ENCODE assay signal across 18 mouse cellular contexts in the genomic region with DNA sequence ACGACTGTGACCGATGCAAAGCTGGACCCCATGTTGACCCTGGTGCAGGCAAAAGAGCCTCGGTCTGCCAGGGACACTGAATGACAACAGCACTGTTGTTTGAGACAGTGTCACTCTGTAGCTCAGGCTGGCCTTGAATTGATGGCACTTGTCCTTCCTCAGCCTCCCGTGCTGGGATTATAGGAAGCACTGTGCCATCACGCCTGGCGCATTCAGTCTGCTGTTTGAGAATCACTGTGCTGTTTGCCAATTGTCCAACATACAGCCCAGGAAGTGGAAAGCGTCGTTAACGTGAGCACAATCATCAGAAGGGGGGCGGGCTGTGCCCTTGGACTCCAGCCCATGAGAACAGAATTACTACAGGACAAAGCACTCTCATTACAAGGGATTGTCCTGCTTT. TPM values are rescaled to one million over a fixed set of nuclear protein-coding genes. Genes with fewer than 3 reads are reported as not detected.
A peak's percentile ranks its signal among the peaks of the same experiment; 100 is the strongest.
DNase-seq lines count a peak whose midpoint lies in the region; ATAC-seq and TF ChIP-seq lines count a peak whose summit lies in the region.
"Had no signal": no experiment of that assay in that cellular context is flagged by ENCODE, and none has a peak within 500 bp of the region (broad histone marks: within the 10 kb centered on the region; RNA-seq: fewer than 3 reads in every experiment).

No protein-coding gene starts in this region.

- H3K9ac ChIP-seq in forebrain, embryonic 12.5 days: no peak overlapping the region
- H3K9ac ChIP-seq in CH12.LX (ENCODE audit: insufficient read depth, low read depth): no peak overlapping the region
- H3K9ac ChIP-seq: heart, embryonic 12.5 days; limb, embryonic 15.5 days; neural tube, embryonic 12.5 days had no signal

- H3K79me2 ChIP-seq in CH12.LX (replicated peaks; ENCODE audit: control insufficient read depth, extremely low read depth, insufficient read depth, poor library complexity, severe bottlenecking): no peaks in the 10 kb centered on the region

- no peak for TF ChIP-seq RAD21 in CH12.LX (IDR thresholded peaks at IDR 0.05; ENCODE audit: low read depth, low read length)

- in situ Hi-C loops in CH12.LX (cut with MboI; ENCODE audit: low pct_ligation_motif_present, low pct_unique_long_range_greater_than_20kb, low sequenced_read_pairs): no loop called here

- H3K4me1 ChIP-seq in forebrain, embryonic 12.5 days: peaks cover 10% of the 10 kb centered on the region
- H3K4me1 ChIP-seq in forebrain, embryonic 10.5 days: peaks cover 6% of the 10 kb centered on the region
- H3K4me1 ChIP-seq in CH12.LX (ENCODE audit: control insufficient read depth in 1 of 2, insufficient read depth in 2 of 2): peaks cover 10 to 23% of the 10 kb centered on the region in 2 experiments; a peak in 3 of 4 replicates

- no peak overlapping the region for H3K4me3 ChIP-seq in forebrain, embryonic 12.5 days (replicated peaks)
- no peak overlapping the region for H3K4me3 ChIP-seq in forebrain, embryonic 10.5 days
- no peak overlapping the region for H3K4me3 ChIP-seq in CH12.LX (replicated peaks in 1 of 3; ENCODE audit: low read depth in 2 of 3, low read length in 2 of 3, poor library complexity in 1 of 3)
- H3K4me3 ChIP-seq: heart, embryonic 12.5 days; limb, embryonic 15.5 days; neural tube, embryonic 12.5 days had no signal

- TF ChIP-seq POLR2A in CH12.LX (IDR thresholded peaks at IDR 0.05; ENCODE audit: low read depth, low read length): no peak

- dilution Hi-C loops in CH12.LX (cut with MboI; ENCODE audit: extremely low pct_ligation_motif_present, extremely low pct_unique_long_range_greater_than_20kb, low sequenced_read_pairs): no loop called here

- no peaks in the 10 kb centered on the region for H3K27me3 ChIP-seq in forebrain, embryonic 12.5 days
- no peaks in the 10 kb centered on the region for H3K27me3 ChIP-seq in forebrain, embryonic 10.5 days (ENCODE audit: poor library complexity, severe bottlenecking)
- no peaks in the 10 kb centered on the region for H3K27me3 ChIP-seq in CH12.LX (replicated peaks)
- H3K27me3 ChIP-seq: heart, embryonic 12.5 days; limb, embryonic 15.5 days; neural tube, embryonic 12.5 days had no signal

- DNase-seq in forebrain, embryonic 10.5 days (ENCODE audit: extremely low spot score, low spot score): no peak
- peak; percentile 19 to 29 for DNase-seq in layer of hippocampus, postnatal 36 days
- DNase-seq in layer of hippocampus, postnatal 14 days (ENCODE audit: low spot score in 2 of 2): no peak
- no peak for DNase-seq in CH12.LX (ENCODE audit: extremely low read depth)
- peak; percentile 64 for DNase-seq in brain, adult 2 months (ENCODE audit: low read depth, low spot score)
- no peak for DNase-seq in gastrocnemius, postnatal 10 days
- no peak for DNase-seq in layer of hippocampus, adult 8-10 months (ENCODE audit: low spot score in 2 of 2)
- DNase-seq: cerebellum, adult 8-10 months; heart, postnatal 4 days; kidney, adult 11 months; kidney, postnatal 14 days; retina, postnatal 1 day; spleen, adult 18-20 months had no signal

- TF ChIP-seq CTCF in CH12.LX (conservative IDR thresholded peaks at IDR 0.05 in 1 of 2, IDR thresholded peaks at IDR 0.05 in 1 of 2; ENCODE audit: low read depth in 2 of 2, low read length in 2 of 2): no peak

- no peak overlapping the region for H3K4me2 ChIP-seq in forebrain, embryonic 12.5 days
- H3K4me2 ChIP-seq in CH12.LX (ENCODE audit: insufficient read depth, low read depth, poor library complexity, severe bottlenecking): no peak overlapping the region
- H3K4me2 ChIP-seq: heart, embryonic 12.5 days; limb, embryonic 15.5 days; neural tube, embryonic 12.5 days had no signal

- no peak for TF ChIP-seq EP300 in CH12.LX (IDR thresholded peaks at IDR 0.05; ENCODE audit: low read length)

- 0 out of 2 replicates have a peak overlapping the region, but pooled peaks have one; percentile 42 for H3K27ac ChIP-seq in forebrain, embryonic 12.5 days
- no peak overlapping the region for H3K27ac ChIP-seq in forebrain, embryonic 10.5 days
- peak overlapping the region; percentile 21; the same call in 1 of the 2 replicates for H3K27ac ChIP-seq in CH12.LX (ENCODE audit: insufficient read depth, low read depth)
- H3K27ac ChIP-seq: limb, embryonic 15.5 days; neural tube, embryonic 12.5 days had no signal

- ATAC-seq in forebrain, embryonic 12.5 days (ENCODE audit: low FRiP score): no peak
- ATAC-seq: midbrain, embryonic 16.5 days had no signal

- peaks cover 97% of the 10 kb centered on the region for H3K36me3 ChIP-seq in forebrain, embryonic 12.5 days (replicated peaks)
- H3K36me3 ChIP-seq in forebrain, embryonic 10.5 days (replicated peaks): peaks cover 100% of the 10 kb centered on the region
- H3K36me3 ChIP-seq in CH12.LX (replicated peaks in 1 of 2; ENCODE audit: control insufficient read depth in 1 of 2, insufficient read depth in 1 of 2, low read length in 1 of 2): peaks cover 52 to 77% of the 10 kb centered on the region in 2 experiments

- 65% methylated on average over 10 of the region's 10 CpGs for WGBS in forebrain, embryonic 12.5 days
- WGBS in forebrain, embryonic 10.5 days: 86% methylated on average over 10 of the region's 10 CpGs

- no peaks in the 10 kb centered on the region for H3K9me3 ChIP-seq in forebrain, embryonic 12.5 days
- no peaks in the 10 kb centered on the region for H3K9me3 ChIP-seq in forebrain, embryonic 10.5 days
- no peaks in the 10 kb centered on the region for H3K9me3 ChIP-seq in CH12.LX (replicated peaks; ENCODE audit: low read length)
- H3K9me3 ChIP-seq: heart, embryonic 12.5 days; limb, embryonic 15.5 days; neural tube, embryonic 12.5 days had no signal

TF ChIP-seq in CH12.LX, 34 proteins besides CTCF, POLR2A, EP300 and RAD21:
- TF ChIP-seq CHD1 (IDR thresholded peaks at IDR 0.05; ENCODE audit: low read depth, low read length) (no peak), HCFC1 (IDR thresholded peaks at IDR 0.05; ENCODE audit: low read depth, low read length) (no peak), JUN (IDR thresholded peaks at IDR 0.05; ENCODE audit: insufficient read depth, low read depth, low read length) (no peak), MEF2A (IDR thresholded peaks at IDR 0.05; ENCODE audit: borderline replicate concordance, low read depth, low read length) (no peak), UBTF (IDR thresholded peaks at IDR 0.05; ENCODE audit: low read depth, low read length) (no peak), SMC3 (IDR thresholded peaks at IDR 0.05; ENCODE audit: low read depth, low read length) (no peak)

RNA-seq across cellular contexts. Expression of gene Arl10, which starts 7.3 kb away (rescaled TPM):
- polyA plus RNA-seq in forebrain, embryonic 12.5 days (2016; fragmentation: Nextera tagmentation; extraction: Ambion mirVana): 44.4 and 50.3 TPM in 2 replicates
- polyA plus RNA-seq in forebrain, embryonic 10.5 days (2016; fragmentation: Nextera tagmentation; extraction: Ambion mirVana): 23.3 and 26.5 TPM in 2 replicates
- total RNA-seq in layer of hippocampus, postnatal 36 days (2021): 10 to 100 TPM; 35.2 to 36.2 TPM
- total RNA-seq in layer of hippocampus, postnatal 14 days (2021): 10 to 100 TPM; 35.4 to 39.6 TPM
- total RNA-seq in CH12.LX (2012; rRNA removed) (14.6 and 17.4 TPM in 2 replicates), CH12.LX (2014; rRNA removed) (1.7 TPM in 2 replicates)
- polyA plus RNA-seq in CH12.LX (2012; ENCODE audit: insufficient read length, low read depth): 2.5 and 2.9 TPM in 2 replicates
- 1 to 10 TPM; 6.0 to 7.8 TPM for total RNA-seq in gastrocnemius, postnatal 10 days (2021)
- total RNA-seq in layer of hippocampus, adult 8-10 months (2022): 10 to 100 TPM; 28.2 to 37.2 (median 30.9) TPM

RNA-seq across cellular contexts. Expression of gene Nop16, which starts 7.8 kb away (rescaled TPM):
- 60.4 and 62.0 TPM in 2 replicates for polyA plus RNA-seq in forebrain, embryonic 12.5 days (2016; fragmentation: Nextera tagmentation; extraction: Ambion mirVana)
- 99.8 and 111 TPM in 2 replicates for polyA plus RNA-seq in forebrain, embryonic 10.5 days (2016; fragmentation: Nextera tagmentation; extraction: Ambion mirVana)
- total RNA-seq in layer of hippocampus, postnatal 36 days (2021): 10 to 100 TPM; 25.6 to 28.0 TPM
- total RNA-seq in layer of hippocampus, postnatal 14 days (2021): 10 to 100 TPM; 25.9 to 26.9 TPM
- total RNA-seq in CH12.LX (2012; rRNA removed) (100 and 137 TPM in 2 replicates), CH12.LX (2014; rRNA removed) (127 and 132 TPM in 2 replicates)
- polyA plus RNA-seq in CH12.LX (2012; ENCODE audit: insufficient read length, low read depth): 187 and 197 TPM in 2 replicates
- 10 to 100 TPM; 17.7 to 19.6 TPM for total RNA-seq in gastrocnemius, postnatal 10 days (2021)
- total RNA-seq in layer of hippocampus, adult 8-10 months (2022): 10 to 100 TPM; 20.6 to 23.3 (median 20.8) TPM

RNA-seq across cellular contexts. Expression of gene Higd2a, which starts 7.9 kb away (rescaled TPM):
- polyA plus RNA-seq in forebrain, embryonic 12.5 days (2016; fragmentation: Nextera tagmentation; extraction: Ambion mirVana): 166 and 167 TPM in 2 replicates
- polyA plus RNA-seq in forebrain, embryonic 10.5 days (2016; fragmentation: Nextera tagmentation; extraction: Ambion mirVana): 143 and 144 TPM in 2 replicates
- 100 to 1,000 TPM; 169 to 175 TPM for total RNA-seq in layer of hippocampus, postnatal 36 days (2021)
- total RNA-seq in layer of hippocampus, postnatal 14 days (2021): 100 to 1,000 TPM; 170 to 186 TPM
- 75.7 and 86.0 TPM in 2 replicates for total RNA-seq in CH12.LX (2012; rRNA removed)
- 44.2 and 51.6 TPM in 2 replicates for total RNA-seq in CH12.LX (2014; rRNA removed)
- polyA plus RNA-seq in CH12.LX (2012; ENCODE audit: insufficient read length, low read depth): 89.8 and 106 TPM in 2 replicates
- total RNA-seq in gastrocnemius, postnatal 10 days (2021): 100 to 1,000 TPM; 117 to 126 TPM
- 100 to 1,000 TPM; 134 to 161 (median 146) TPM for total RNA-seq in layer of hippocampus, adult 8-10 months (2022)

RNA-seq across cellular contexts. Expression of gene 4833439L19Rik, which starts 16.9 kb away (rescaled TPM):
- 243 and 259 TPM in 2 replicates for polyA plus RNA-seq in forebrain, embryonic 12.5 days (2016; fragmentation: Nextera tagmentation; extraction: Ambion mirVana)
- 201 and 202 TPM in 2 replicates for polyA plus RNA-seq in forebrain, embryonic 10.5 days (2016; fragmentation: Nextera tagmentation; extraction: Ambion mirVana)
- 100 to 1,000 TPM; 155 to 156 TPM for total RNA-seq in layer of hippocampus, postnatal 36 days (2021)
- 100 to 1,000 TPM; 156 to 171 TPM for total RNA-seq in layer of hippocampus, postnatal 14 days (2021)
- 25.0 and 26.4 TPM in 2 replicates for total RNA-seq in CH12.LX (2012; rRNA removed)
- total RNA-seq in CH12.LX (2014; rRNA removed): 23.1 and 23.5 TPM in 2 replicates
- polyA plus RNA-seq in CH12.LX (2012; ENCODE audit: insufficient read length, low read depth): 23.0 and 23.5 TPM in 2 replicates
- total RNA-seq in gastrocnemius, postnatal 10 days (2021): 100 to 1,000 TPM in 1 of 2 experiments, 10 to 100 TPM in 1; 94.0 to 101 TPM
- 100 to 1,000 TPM; 130 to 147 (median 139) TPM for total RNA-seq in layer of hippocampus, adult 8-10 months (2022)

RNA-seq across cellular contexts. Expression of gene Cltb, which starts 29.0 kb away (rescaled TPM):
- 32.7 and 34.6 TPM in 2 replicates for polyA plus RNA-seq in forebrain, embryonic 12.5 days (2016; fragmentation: Nextera tagmentation; extraction: Ambion mirVana)
- 12.4 and 15.3 TPM in 2 replicates for polyA plus RNA-seq in forebrain, embryonic 10.5 days (2016; fragmentation: Nextera tagmentation; extraction: Ambion mirVana)
- 100 to 1,000 TPM; 261 to 274 TPM for total RNA-seq in layer of hippocampus, postnatal 36 days (2021)
- 100 to 1,000 TPM; 306 TPM for total RNA-seq in layer of hippocampus, postnatal 14 days (2021)
- 17.9 and 18.9 TPM in 2 replicates for total RNA-seq in CH12.LX (2012; rRNA removed)
- total RNA-seq in CH12.LX (2014; rRNA removed): 9.2 and 10.2 TPM in 2 replicates
- 19.5 and 27.2 TPM in 2 replicates for polyA plus RNA-seq in CH12.LX (2012; ENCODE audit: insufficient read length, low read depth)
- total RNA-seq in gastrocnemius, postnatal 10 days (2021): 10 to 100 TPM; 82.3 to 88.0 TPM
- total RNA-seq in layer of hippocampus, adult 8-10 months (2022): 100 to 1,000 TPM; 241 to 284 (median 264) TPM

Comparison
In these comparisons a context has a peak if more than half of its experiments do, and no peak if none do; other contexts are left out.
1. DNase-seq: peak in layer of hippocampus, postnatal 36 days (2 of 2) and brain, adult 2 months (single experiment); none in forebrain, embryonic 10.5 days (single experiment), layer of hippocampus, postnatal 14 days (0 of 2), CH12.LX (single experiment), gastrocnemius, postnatal 10 days (single experiment) and layer of hippocampus, adult 8-10 months (0 of 2).